Mouse (Mus musculus) embryonic fibroblast, embryonic 13.5 days (primary cell): ENCODE results near the gene Slc9a3r2. TPM values are rescaled to one million over a fixed set of nuclear protein-coding genes. Genes with fewer than 3 reads are reported as not detected.

ENCODE experiments used
- H3K27ac ChIP-seq: 2 replicates; pipeline ENCODE4 v1.5.1; 2012; ENCODE audit warnings: low read length, control low read depth, inconsistent platforms; ENCODE audit not compliant: insufficient read depth
- H3K4me1 ChIP-seq: 2 replicates; pipeline ENCODE4 v1.6.1; 2011; ENCODE audit warnings: low read length; ENCODE audit not compliant: control insufficient read depth, insufficient read depth
- H3K4me3 ChIP-seq: 2 replicates; pipeline ENCODE4 v1.5.1; 2011; ENCODE audit warnings: mild to moderate bottlenecking, control low read depth, low read length; ENCODE audit not compliant: insufficient read depth
- CTCF ChIP-seq: IDR thresholded peaks from 2 replicates; pipeline ENCODE4 v1.5.1; 2011; ENCODE audit warnings: mild to moderate bottlenecking, control low read depth, low read length, moderate library complexity, borderline replicate concordance; ENCODE audit not compliant: insufficient read depth
- POLR2A ChIP-seq: IDR thresholded peaks from 2 replicates; pipeline ENCODE4 v1.6.1; 2011; ENCODE audit warnings: low read depth, mild to moderate bottlenecking, control low read depth, low read length, moderate library complexity
- polyA plus RNA-seq: library from polyadenylated mRNA; stranded (reverse); fragments of >200 nt; gene quantifications from 2 replicates; pipeline ENCODE4 v1.2.4, GENCODE M21; 2011; ENCODE audit warnings: low read depth; ENCODE audit not compliant: missing spikeins, insufficient read length

The Slc9a3r2 gene
- polyA plus RNA-seq, 1 experiment, result 24.2 TPM

DNA sequence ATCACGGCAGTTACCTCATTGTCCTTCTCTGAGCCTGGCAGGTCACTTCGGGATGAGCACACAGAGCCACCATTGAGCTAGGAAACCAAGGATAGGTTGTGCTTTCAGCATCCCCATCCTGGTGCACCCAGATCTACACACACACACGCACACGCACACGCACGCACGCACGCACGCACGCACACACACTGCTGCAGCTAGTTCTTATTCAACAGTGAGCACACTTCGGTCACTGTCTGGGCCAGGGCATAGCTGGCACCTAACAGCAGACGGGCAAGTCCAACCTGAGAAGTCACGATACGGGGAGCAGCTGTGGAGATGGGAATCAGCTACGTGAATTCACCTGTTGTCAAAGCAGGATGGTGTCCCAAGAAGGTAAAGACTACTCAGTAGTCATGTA lies 9.5 kb downstream of the Slc9a3r2 start:
- TF ChIP-seq POLR2A (no peak), CTCF (no peak)
- H3K4me1 ChIP-seq, result peaks cover 28% of the 10 kb centered on the region
- no peak overlapping the region for H3K4me3 ChIP-seq
- H3K27ac ChIP-seq, result no peak overlapping the region

GRCm38 (mm10) chr17:24640119-24640518 lies 10.0 kb downstream of the Slc9a3r2 start:
- Histone ChIP-seq H3K27ac (peak overlapping the region; percentile 84), H3K4me3 (no peak overlapping the region), H3K4me1 (peaks cover 24% of the 10 kb centered on the region)
- no peak for TF ChIP-seq POLR2A
- no peak for TF ChIP-seq CTCF

- H3K4me3 ChIP-seq, result no peak overlapping the region
- peak overlapping the region; percentile 84 for H3K27ac ChIP-seq
- H3K4me1 ChIP-seq, result peaks cover 19% of the 10 kb centered on the region
- TF ChIP-seq CTCF (no peak), POLR2A (no peak)
Measured at GRCm38 (mm10) chr17:24639571-24639988, 10.5 kb downstream of the Slc9a3r2 start.

DNA sequence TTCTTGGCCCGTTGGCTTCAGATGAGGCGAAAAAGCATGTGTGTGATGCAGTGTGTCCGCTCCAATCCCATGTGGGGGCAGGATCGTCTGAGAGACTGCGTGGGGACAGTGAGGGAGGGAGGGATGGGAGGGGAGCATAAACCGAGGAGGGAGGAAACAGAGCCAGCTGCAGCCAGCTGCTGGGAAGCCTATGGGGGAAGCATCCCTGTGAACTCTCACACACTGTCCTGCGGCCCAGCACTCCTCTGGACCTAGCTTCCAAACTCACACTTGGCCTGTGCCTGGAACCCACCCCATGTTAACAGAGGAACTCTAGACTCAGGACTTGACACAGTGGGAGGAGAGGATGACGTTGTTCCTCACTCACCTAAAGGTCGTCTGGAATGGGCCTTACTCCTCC lies 11.3 kb downstream of the Slc9a3r2 start:
- TF ChIP-seq CTCF, result no peak
- no peak overlapping the region for H3K4me3 ChIP-seq
- peaks cover 12% of the 10 kb centered on the region for H3K4me1 ChIP-seq
- peak overlapping the region; percentile 84 for H3K27ac ChIP-seq

- TF ChIP-seq POLR2A, result no peak
- TF ChIP-seq CTCF, result no peak
- peaks cover 12% of the 10 kb centered on the region for H3K4me1 ChIP-seq
- no peak overlapping the region for H3K4me3 ChIP-seq
- no peak overlapping the region for H3K27ac ChIP-seq
Measured at GRCm38 (mm10) chr17:24638214-24638613, 11.9 kb downstream of the Slc9a3r2 start.

GRCm38 (mm10) chr17:24636781-24637481 lies 13.2 kb downstream of the Slc9a3r2 start:
- Histone ChIP-seq H3K4me3 (no peak overlapping the region), H3K4me1 (peaks cover 12% of the 10 kb centered on the region), H3K27ac (no peak overlapping the region)
- TF ChIP-seq POLR2A (no peak), CTCF (no peak)

DNA sequence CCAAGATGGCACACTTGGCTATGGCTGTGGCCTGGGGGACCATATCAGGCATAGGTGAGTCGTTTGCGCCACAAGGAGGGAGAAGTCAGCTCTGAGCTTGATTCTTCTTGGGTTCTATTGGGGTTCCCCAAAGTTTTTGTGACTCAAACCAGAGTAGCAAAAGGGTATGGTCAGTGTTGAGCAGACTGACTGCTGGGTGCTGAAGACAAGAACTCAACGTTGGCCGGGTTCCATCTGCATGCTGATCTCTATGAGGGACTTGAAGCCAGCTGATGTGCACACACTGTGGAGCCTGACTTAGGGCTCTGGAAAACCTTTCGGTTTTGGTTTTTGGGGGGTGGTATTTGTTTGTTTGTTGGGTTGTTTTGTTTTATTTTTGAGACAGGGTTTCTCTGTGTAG lies 14.4 kb downstream of the Slc9a3r2 start:
- no peak overlapping the region for H3K27ac ChIP-seq
- no peak overlapping the region for H3K4me3 ChIP-seq
- peaks cover 12% of the 10 kb centered on the region for H3K4me1 ChIP-seq
- TF ChIP-seq CTCF (no peak), POLR2A (no peak)

- H3K27ac ChIP-seq, result no peak overlapping the region
- H3K4me3 ChIP-seq, result no peak overlapping the region
- TF ChIP-seq POLR2A (no peak), CTCF (no peak)
- H3K4me1 ChIP-seq, result peaks cover 9% of the 10 kb centered on the region
Measured at GRCm38 (mm10) chr17:24635024-24635423, 15.1 kb downstream of the Slc9a3r2 start.

DNA sequence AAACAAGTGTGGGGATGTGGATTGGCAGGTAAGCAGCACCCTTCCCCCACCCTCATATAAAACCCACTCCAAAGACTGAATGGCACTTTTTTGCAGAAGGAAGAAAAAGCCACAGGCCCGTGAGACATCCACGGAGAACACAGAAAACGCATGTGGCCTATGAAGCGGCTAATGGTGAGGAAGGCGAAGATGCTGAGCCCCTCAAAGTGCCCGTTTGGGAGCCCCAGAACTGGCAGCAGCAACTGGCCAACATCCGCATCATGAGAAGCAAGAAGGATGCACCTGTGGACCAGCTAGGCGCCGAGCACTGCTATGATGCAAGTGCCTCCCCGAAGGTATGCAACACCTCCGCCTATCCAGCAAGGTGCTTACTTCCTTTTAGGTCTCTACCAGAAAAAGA lies 16.3 kb downstream of the Slc9a3r2 start:
- peaks cover 3% of the 10 kb centered on the region for H3K4me1 ChIP-seq
- TF ChIP-seq CTCF (no peak), POLR2A (no peak)
- no peak overlapping the region for H3K27ac ChIP-seq
- no peak overlapping the region for H3K4me3 ChIP-seq

- peak overlapping the region; percentile 88 for H3K27ac ChIP-seq
- TF ChIP-seq CTCF (no peak), POLR2A (peak; percentile 82)
- peak overlapping the region; percentile 78 for H3K4me3 ChIP-seq
- peaks cover 2% of the 10 kb centered on the region for H3K4me1 ChIP-seq
Measured at GRCm38 (mm10) chr17:24632813-24633449, 17.2 kb downstream of the Slc9a3r2 start.
